Mouse (Mus musculus) left cerebral cortex, postnatal 25 days (tissue): ENCODE results near the gene Gm49378. TPM values are rescaled to one million over a fixed set of nuclear protein-coding genes. Genes with fewer than 3 reads are reported as not detected.

Source experiments
- DNase-seq, 2 experiments: peaks; one replicate each; pipeline ENCODE4 v3.0.0; 2022; ENCODE audit warnings: low spot score in 2 of 2, mixed read lengths in 1 of 2
- intact Hi-C: fragments of 180-260 bp; cut with DNase I; formaldehyde crosslinking; loops from one replicate; pipeline ENCODE4 v1.15.1; 2025
- total RNA-seq, 2 experiments: library from RNA; stranded (reverse); gene quantifications; 2 replicates each; pipeline ENCODE4 v1.2.3; 2021

Gene Gm49378
- total RNA-seq, 2 experiments from 2014 or later, result 3.9 to 4.7 TPM

DNA sequence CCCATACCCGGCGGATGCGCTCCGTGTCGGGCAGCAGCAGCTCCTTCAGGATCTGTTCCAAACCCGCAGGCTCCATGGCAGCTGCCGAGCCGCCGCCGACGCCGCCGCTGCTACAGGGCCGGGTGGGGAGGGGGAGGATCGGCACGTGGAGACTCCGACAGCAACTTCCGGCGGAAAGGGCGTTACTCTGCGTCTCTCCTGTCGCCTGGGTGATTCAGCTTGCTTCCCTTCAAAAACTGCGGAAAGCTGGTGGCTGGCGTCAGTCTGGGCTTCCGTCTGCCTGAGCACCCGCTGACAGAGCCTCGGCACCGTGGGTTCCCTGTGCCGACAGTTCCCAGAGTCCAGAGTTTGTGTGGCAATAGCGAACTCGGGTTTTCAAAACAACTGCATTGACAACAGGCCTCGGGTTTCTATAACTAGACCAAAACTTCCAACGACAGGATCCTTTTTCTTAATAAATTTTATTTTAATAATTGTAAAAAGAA lies 2.1 kb downstream of the Gm49378 start, which contains the start of gene Ipo4:
TSS of gene Ipo4 (minus strand) at position 435 of the 485 bp plus-strand sequence.
- intact Hi-C loops, result loop anchor here (2.0 to 5.0 kb wide), 2 partner anchors 31 to 43 kb away; partner anchors contain the start of genes Psme2 and Rnf31
- DNase-seq, result peak; percentile 87 to 95

DNA sequence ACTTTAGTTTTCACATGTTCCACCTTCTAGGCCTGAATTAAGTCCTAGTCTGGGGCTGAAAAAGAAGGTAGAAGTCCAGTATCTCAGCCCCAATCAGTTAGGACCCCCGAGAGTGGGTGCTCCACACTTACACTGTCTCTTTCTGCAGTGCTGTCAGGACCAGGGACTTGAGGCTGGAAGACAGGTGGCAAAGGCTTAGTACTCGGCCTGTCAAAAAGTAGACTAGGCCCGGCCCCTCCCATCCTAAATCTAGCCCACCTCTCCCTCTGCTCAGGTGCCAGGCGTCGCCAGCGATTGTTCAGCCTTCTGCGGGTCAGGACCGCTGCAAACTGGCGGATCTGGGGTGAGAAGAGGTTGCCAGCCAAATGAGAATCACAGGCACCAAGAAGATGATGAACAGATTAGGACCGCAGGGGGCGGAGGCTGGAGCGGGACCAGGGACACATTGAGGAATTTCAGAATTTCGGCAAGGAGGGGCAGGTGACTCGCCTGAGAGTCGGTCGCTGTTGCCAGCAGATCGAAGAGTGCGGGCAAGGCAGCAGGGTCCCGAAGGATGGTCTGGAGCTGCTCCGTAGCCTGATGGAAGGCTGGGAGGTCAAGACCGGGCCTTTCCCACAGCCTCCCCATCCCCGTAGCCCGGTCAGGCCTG lies 2.7 kb downstream of the Gm49378 start:
- intact Hi-C loops, result loop anchor here (2.0 to 5.0 kb wide), 2 partner anchors 30 to 43 kb away; partner anchors contain the start of genes Psme2 and Rnf31
- DNase-seq, result peak; percentile 17 to 42

DNA sequence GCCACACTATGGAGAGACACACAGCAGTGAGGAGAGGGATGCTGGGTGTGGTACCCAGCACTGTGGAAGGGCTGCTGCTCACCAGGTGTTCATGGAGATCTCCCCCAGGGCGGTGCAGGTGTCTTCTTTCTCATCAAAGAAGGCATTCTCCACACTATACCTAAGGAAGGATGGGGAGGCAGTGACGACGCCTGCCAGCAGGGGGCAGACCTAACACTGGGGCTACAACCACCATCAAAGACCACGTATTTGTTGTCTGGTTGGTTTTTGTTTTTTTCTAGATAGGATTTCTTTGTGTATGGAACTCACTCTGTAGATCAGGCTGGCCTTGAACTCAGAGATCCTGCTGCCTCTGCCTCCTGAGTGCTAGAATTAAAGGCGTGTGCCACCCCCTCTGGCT lies 8.4 kb downstream of the Gm49378 start:
- DNase-seq, result peak in 1 of 2 experiments; percentile 34
- intact Hi-C loops, result loop anchor here (1.0 kb wide), 1 partner anchor 114 kb away; no protein-coding TSS in a partner anchor

DNA sequence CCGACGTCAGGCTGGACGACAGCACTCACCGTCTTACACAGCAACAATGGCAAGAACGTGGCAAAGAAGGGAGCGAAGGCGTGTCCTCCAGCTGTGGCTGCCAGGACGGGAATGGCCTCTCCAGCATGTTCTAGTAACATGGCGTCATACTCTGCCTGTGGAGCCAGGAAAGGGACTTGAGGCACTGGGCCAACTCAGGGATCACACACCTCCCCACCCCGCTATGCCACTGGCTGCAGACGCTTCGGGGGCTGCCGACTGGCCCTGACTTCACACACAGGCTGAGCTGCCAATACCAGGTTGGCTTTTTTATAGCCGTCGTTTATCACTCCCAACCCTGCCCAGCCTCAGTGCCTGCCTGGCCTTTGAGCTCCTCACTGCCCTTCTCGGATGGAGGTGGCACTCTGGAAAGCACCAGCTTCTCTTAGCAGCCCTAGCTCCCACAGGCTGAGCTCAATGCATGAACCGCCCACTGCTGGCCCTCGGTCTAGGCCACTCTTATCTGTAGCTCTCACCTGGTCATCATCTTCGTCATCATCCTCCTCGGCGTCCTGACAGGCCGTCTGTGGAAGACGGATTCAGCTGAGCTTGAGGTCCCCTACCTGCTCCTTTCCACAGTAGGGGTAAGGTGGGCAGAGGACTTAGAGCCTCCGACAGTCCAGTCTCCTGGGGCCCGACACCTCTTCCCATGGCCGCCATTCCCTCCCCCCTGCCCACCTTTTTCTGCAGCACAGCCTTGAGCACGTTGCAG lies 9.4 kb downstream of the Gm49378 start:
- DNase-seq, result no peak
- intact Hi-C loops, result no loop called here

DNA sequence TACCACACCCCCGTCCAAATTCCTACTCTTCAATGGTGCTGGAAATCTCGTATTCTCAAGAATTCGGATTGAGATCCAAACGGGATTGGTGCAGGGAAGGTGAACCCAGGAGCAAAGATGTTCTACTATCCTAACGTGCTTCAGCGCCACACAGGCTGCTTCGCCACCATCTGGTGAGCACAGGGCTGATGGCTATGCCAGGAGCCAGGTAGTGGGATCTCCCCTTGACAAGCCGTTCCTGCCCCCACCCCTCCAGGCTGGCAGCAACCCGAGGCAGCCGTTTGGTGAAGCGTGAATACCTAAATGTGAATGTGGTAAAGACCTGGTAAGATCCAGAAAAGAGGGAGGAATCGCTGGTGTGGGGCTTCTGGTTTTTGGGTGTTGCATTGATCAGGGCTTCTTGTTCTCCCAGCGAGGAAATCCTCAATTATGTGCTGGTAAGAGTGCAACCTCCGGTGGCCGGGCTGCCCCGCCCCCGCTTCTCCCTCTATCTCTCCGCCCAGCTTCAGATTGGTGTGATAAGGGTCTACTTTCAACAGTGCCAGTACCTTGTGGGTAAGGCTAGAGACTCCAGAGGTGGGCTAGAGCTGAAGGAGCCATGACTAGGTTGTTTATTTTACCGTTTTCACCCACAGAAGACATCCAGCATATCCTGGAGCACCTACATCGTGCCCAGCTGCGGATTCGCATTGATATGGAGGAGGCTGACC lies 19.1 kb downstream of the Gm49378 start:
- DNase-seq, result no peak
- intact Hi-C loops, result no loop called here

DNA sequence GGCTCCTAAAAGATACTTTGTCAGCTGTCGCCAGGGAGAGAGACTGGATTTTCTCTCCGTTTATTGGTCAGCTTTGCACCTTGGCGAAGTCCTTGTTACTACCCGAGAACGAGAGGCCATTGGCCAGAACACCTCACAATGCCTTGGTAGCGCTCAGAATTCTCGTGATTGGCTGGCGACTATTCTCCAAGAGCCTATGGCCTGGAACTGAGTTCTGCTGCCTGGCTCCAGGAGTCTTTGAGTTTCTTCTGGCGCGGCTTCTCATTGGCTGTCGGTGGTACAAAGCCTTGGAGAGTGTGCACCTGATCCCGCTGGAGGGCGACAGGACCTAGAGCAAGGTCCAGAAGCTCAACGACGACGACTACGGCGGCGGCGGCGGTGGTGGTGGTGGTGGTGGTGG lies 19.9 kb downstream of the Gm49378 start, which contains the start of gene Rec8:
TSS of gene Rec8 (plus strand) at position 216 of the 400 bp plus-strand sequence.
- DNase-seq, result peak in 1 of 2 experiments; percentile 19
- intact Hi-C loops, result no loop called here

DNA sequence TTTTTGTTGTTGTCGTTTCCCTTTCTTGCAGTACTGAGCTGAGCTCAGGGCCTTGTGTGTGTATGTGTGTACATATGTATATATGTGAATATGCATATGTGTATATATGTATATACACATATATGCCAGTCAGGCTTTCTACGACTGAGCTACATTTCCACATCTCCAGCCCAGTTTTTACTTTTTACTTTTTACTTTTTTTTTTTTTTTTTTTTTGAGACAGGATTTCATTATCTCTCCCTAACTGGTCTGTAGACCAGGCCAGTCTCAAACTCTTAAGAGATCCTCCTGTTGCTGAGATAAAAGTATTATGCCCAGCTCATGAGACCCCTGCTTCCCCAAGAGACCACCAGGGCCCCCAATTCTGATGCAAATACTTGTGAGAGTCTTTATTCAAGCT lies 20.9 kb downstream of the Gm49378 start:
- DNase-seq, result no peak
- intact Hi-C loops, result no loop called here

DNA sequence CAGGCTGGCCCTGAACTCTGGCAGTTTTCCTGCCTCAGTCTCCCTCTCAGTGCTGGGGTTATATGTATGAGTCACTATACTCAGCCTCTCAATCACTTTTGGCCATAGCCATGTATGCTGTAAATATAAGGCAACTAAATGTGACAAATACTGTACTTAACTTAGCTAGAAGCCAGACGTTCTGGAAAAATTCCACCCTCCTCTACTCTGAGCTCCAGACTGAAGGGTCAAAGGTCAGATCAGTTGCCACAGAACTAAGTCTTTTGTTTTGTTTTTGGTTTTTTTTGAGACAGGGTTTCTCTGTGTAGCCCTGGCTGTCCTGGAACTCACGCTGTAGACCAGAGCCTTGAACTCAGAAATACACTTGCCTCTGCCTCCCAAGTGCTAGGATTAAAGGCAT lies 21.8 kb downstream of the Gm49378 start:
- DNase-seq, result no peak
- intact Hi-C loops, result no loop called here

DNA sequence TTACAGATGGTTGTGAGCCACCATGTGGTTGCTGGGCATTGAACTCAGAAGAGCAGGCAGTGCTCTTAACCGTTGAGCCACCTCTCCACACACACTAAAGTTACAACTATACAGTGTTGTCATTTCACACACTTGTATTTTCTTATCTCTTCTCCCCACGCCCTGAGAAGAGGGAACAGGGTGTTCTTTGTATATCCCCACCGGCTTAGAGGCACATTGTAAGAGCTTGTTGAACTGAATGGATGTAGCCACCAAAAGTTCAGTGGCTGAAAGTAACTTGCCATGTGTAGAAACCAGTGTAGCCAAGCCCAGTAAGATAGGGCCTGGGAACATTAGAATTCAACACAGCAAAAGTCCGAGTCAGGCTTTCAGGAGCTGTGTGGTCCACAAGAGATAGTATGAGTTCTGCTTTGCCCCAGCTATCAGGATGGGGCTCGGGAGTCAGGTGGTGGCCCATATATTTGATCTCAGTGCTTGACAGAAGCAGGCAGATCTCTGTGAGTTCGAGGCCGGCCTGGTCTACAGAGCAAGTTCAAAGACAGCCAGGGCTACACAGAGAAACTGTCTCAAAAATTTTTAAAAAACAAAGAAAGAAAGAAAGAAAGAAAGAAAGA lies 23.0 kb downstream of the Gm49378 start:
- intact Hi-C loops, result no loop called here
- DNase-seq, result no peak

DNA sequence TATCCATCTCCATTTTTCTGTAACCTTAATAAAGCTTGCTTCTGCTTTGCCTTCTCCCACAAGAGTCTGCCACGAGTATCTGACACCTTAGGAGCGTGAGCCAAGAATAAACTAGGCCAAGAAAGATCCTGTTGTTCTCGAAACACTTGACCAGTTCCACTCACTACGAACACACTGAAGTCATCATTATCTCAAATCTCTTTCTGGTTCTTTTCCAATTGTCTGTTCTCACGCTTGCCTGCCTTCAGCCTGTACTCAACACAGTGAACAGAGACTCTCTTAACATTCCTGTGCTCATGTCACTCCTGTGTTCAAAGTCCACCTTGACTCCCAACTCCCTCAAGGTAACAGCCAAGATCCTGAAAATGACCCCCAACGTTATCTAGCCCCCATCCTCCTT lies 24.3 kb downstream of the Gm49378 start:
- DNase-seq, result no peak
- intact Hi-C loops, result no loop called here

DNA sequence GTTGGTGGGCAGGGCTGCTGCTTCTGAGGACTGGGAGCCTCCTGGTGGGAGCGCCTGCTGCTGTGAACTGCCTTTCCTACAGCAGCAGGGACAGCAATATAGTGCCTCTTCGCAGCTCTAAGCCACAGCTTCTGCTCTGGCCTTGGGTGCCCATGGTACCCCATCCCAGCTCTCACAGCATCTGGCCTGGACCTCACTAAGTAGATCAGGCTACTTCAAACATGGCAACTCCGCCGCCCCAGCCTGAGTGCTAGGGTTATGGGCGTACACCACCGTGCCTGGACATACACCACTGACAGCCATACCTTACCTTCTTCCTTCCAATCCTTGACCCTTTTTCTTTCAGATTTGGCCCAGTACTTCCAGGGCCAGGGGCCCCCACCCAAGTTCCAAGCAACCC lies 29.4 kb downstream of the Gm49378 start:
- DNase-seq, result no peak
- intact Hi-C loops, result no loop called here

DNA sequence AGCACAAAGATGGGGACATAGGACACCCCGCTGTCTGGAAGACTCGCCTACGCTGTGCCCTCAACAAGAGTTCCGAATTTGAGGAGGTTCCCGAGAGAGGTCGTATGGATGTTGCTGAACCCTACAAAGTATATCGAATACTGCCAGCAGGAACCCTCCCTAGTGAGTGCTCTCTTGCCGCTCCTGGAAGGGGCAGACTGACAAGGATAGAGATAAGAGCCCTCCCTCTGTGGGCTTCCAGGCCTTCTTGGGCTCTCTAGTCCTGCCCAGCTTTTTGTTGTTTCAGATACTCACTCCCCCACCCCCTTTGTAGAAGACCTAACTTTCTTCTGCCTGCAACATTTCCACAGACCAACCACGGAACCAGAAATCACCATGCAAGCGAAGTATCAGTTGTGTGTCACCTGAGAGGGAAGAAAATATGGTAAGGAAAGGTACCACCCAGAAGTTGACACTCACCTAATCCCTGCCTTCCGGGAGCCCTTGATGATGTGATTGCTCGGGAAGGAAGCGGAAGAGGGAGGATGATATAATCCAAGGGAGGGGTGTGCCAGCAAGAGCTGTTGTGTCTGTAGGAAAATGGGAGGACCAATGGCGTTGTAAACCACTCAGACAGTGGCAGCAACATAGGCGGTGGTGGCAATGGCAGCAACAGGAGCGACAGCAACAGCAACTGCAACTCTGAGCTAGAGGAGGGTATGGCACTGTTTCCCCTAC lies 31.8 kb downstream of the Gm49378 start:
- no peak for DNase-seq
- intact Hi-C loops, result loop anchor here (2.0 kb wide), 1 partner anchor 29 kb away; the partner anchor contains the start of gene Ipo4

DNA sequence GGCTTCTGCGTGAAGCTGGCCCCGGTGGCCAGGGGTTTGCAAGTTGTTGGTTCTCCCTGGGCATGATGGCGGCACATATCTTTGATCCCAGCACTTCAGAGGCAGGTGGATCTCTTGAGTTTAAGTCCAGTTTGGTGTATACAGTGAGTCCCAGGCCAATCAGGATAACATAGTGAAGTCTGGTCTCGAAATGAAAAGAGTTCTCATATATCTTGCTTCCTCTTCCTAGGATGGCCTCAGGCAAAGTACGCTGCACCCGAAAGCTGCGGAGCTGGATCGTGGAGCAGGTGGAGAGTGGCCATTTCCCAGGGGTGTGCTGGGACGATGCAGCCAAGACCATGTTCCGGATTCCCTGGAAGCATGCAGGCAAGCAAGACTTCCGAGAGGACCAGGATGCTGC lies 32.9 kb downstream of the Gm49378 start:
- intact Hi-C loops, result loop anchor here (2.0 kb wide), 1 partner anchor 30 kb away; the partner anchor contains the start of gene Ipo4
- no peak for DNase-seq

DNA sequence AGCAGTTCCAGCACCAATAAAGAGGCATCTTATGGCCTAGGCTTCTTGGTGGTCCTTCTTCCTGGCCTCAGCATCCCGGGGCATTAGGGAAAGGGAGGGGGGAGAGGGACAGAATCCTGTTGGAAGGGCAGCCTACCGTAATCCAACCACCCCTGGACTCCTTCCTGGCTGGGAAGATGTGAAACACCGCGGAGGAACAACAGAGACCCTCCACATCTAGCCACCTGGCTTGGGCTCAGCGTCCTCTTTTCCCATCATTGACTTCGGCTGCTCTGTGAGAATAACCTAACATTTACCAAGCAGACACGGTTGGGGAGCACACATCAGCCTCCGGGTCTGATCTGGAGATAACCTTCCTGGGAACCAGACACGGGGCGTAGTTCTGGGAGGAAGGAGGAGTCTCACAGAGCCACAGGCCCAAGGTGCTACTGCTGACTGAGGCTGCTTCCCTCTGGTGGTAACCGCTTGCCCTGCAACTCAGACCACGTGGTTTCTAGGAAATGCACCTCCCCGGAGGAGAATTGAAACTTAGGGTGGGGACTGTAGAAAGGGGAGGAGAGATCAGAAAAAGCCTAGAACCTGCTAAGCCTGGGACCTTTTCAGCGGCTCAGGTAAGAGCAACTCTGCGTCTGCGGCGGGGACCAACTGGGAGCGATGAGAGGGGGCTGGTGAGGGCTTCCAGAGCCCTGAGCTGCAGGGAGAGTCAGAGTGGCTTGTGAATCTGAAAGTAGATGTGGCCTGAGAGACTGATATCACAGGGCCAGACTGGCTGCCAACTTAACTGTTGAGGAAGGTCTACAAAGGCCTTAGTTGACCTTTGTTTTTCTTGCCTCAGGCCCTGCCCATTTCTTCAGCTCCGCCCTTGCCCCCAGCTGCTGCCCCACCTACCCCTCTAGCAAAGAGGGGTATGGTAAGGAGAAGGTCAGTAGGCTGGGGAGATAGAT lies 33.8 kb downstream of the Gm49378 start:
- intact Hi-C loops, result loop anchor here (2.0 kb wide), 1 partner anchor 31 kb away; the partner anchor contains the start of gene Ipo4
- DNase-seq, result peak; percentile 83 to 92

DNA sequence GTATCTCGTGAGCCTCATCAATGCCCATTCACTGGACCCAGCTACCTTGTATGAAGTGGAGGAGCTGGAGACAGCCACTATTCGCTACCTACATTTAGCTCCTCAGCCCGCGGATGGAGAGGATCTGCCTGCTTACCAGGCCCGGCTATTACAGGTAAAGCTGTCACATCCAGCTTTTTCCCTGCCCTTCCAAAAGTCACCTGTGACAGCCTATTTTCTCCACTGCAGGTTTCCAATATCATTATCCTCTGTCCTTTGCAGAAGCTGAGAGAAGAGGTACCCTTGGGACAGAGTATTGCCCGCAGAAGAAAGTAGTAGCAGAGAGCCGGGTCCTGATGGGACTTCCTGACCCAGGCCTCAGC lies 34.4 kb downstream of the Gm49378 start, which contains the start of gene Irf9:
TSS of gene Irf9 (plus strand) at position 301 of the 362 bp plus-strand sequence.
- no peak for DNase-seq
- intact Hi-C loops, result no loop called here

DNA sequence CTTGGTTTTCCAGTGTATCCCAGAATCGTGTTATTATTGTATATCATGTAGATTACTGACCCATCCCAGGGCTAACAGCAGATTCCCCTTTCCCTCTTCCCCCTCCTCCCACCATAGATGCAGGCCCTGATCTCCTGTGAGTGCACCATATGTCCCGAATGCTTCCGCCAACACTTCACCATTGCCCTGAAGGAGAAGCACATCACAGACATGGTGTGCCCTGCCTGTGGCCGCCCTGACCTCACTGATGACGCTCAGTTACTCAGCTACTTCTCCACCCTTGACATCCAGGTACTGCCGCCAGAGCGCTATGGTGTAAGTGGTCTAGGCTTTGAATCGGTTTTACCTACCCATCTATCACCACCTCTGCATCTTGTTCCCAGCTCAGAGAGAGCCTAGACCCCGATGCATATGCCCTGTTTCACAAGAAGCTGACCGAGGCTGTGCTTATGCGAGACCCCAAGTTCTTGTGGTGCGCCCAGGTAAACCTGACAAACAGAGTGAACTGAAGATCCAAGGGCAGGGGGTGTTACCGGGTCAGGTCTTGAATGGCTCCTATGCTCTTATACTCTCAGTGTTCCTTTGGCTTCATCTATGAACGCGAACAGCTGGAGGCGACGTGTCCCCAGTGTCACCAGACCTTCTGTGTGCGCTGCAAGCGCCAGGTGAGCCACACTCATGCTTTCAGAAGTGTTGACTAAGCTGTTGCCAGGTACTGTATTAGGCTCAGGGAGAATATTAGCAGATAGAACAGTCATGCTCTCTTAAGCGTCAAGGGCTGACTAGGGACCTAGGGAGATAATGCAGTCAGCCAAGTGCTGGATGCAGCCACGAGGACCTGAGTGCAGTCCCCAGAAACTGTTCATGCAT lies 38.9 kb downstream of the Gm49378 start:
- no peak for DNase-seq
- intact Hi-C loops, result no loop called here
